Mouse (Mus musculus) embryonic facial prominence, embryonic 13.5 days (tissue): ENCODE data around the gene Rfc4. TPM values are rescaled to one million over a fixed set of nuclear protein-coding genes. Genes with fewer than 3 reads are reported as not detected.
A peak's percentile ranks its signal among the peaks of the same experiment; 100 is the strongest.

Experiments used
- ATAC-seq: fragments of 200-750 bp; cut with Nextera tagmentation; 2 replicates; pipeline ENCODE4 v1.8.0; 2017; ENCODE audit warnings: low read depth; ENCODE audit not compliant: insufficient number of reproducible peaks, insufficient read depth, low FRiP score, low TSS enrichment
- H3K27ac ChIP-seq: fragments of 300-500 bp; sonication (generic); 2 replicates; pipeline ENCODE4 v1.5.1; 2015; ENCODE audit warnings: moderate library complexity, mild to moderate bottlenecking, inconsistent platforms
- H3K27me3 ChIP-seq: fragments of 300-500 bp; sonication (generic); 2 replicates; pipeline ENCODE4 v1.6.1; 2015; ENCODE audit warnings: mild to moderate bottlenecking, inconsistent platforms
- H3K36me3 ChIP-seq: fragments of 300-500 bp; sonication (generic); 2 replicates; pipeline ENCODE4 v1.6.1; 2015; ENCODE audit warnings: mild to moderate bottlenecking, inconsistent platforms
- H3K4me1 ChIP-seq: fragments of 300-500 bp; sonication (generic); 2 replicates; pipeline ENCODE4 v1.6.1; 2015; ENCODE audit warnings: inconsistent platforms
- H3K4me2 ChIP-seq: fragments of 300-500 bp; sonication (generic); 2 replicates; pipeline ENCODE4 v1.6.1; 2015; ENCODE audit warnings: moderate library complexity, mild to moderate bottlenecking, inconsistent platforms
- H3K4me3 ChIP-seq: fragments of 300-500 bp; sonication (generic); 2 replicates; pipeline ENCODE4 v1.5.1; 2015; ENCODE audit warnings: mild to moderate bottlenecking, inconsistent platforms
- H3K9ac ChIP-seq: fragments of 300-500 bp; sonication (generic); 2 replicates; pipeline ENCODE4 v1.6.1; 2015; ENCODE audit warnings: mild to moderate bottlenecking, inconsistent platforms
- H3K9me3 ChIP-seq: fragments of 300-500 bp; sonication (generic); 2 replicates; pipeline ENCODE4 v1.6.1; 2016; ENCODE audit warnings: inconsistent platforms
- WGBS: fragments of 180-500 bp; shearing (Covaris S2); methylation state at CpG from one replicate; pipeline ENCODE4 v1.1.7; 2015; ENCODE audit warnings: mixed read lengths; 5-methylcytosine and 5-hydroxymethylcytosine counted together
- polyA plus RNA-seq: library from polyadenylated mRNA; unstranded; fragments of >200 nt; fragmentation: Nextera tagmentation; extraction: Ambion mirVana; gene quantifications from 2 replicates; pipeline ENCODE4 v1.2.1, GENCODE M21; 2015

The Rfc4 gene
- polyA plus RNA-seq, 1 experiment from 2014 or later: 125 TPM

DNA sequence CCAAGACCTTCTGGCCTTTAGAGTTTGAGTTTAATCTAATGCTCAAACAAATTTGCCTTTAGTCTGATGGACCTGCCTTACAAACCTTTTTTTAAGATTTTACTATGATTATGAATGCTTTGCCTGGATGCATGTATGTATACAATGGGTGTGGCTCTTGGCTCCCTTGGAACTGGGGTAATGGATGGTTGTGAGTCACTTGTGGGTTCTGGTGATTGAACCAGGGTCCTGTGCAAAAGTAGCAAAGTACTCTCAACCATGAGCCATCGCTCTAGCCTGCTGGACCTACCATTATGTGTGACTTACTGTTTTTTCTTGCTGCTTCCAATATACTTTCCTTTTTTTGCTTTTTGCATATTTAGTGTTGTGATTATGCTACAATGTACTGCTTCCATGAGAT lies 4.8 kb upstream of the Rfc4 start:
- 92% methylated on average over 1 of the region's 1 CpGs for WGBS
- H3K9ac ChIP-seq: no peak overlapping the region
- H3K9me3 ChIP-seq: no peaks in the 10 kb centered on the region
- H3K27me3 ChIP-seq: no peaks in the 10 kb centered on the region
- ATAC-seq: no peak
- H3K4me3 ChIP-seq: no peak overlapping the region
- no peak overlapping the region for H3K4me2 ChIP-seq
- peaks cover 7% of the 10 kb centered on the region for H3K4me1 ChIP-seq
- no peaks in the 10 kb centered on the region for H3K36me3 ChIP-seq
- H3K27ac ChIP-seq: no peak overlapping the region

DNA sequence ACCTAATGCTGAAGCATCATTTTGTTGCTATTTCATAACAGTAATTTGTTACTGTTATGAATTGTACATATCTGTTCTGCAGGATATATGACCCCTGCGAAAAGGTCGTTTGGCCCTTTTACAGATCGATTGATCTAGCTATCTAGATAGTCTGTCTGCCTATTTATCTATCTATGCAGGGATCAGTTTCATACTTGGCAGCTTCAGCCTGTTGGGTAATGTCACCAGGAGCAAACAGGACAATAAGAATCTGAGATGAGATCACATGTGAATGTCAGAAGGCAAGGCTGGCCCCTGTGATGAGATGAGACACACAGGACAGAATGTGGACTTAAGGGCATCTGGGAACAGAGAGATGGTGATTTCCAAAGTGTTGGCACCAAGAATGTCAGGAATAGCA lies 2.8 kb upstream of the Rfc4 start:
- H3K4me1 ChIP-seq: peaks cover 14% of the 10 kb centered on the region
- no peaks in the 10 kb centered on the region for H3K9me3 ChIP-seq
- no peak overlapping the region for H3K4me3 ChIP-seq
- ATAC-seq: no peak
- no peak overlapping the region for H3K4me2 ChIP-seq
- no peaks in the 10 kb centered on the region for H3K27me3 ChIP-seq
- H3K36me3 ChIP-seq: no peaks in the 10 kb centered on the region
- H3K9ac ChIP-seq: no peak overlapping the region; the same call in 1 of the 2 replicates
- no peak overlapping the region for H3K27ac ChIP-seq
- WGBS: 89% methylated on average over 3 of the region's 3 CpGs

DNA sequence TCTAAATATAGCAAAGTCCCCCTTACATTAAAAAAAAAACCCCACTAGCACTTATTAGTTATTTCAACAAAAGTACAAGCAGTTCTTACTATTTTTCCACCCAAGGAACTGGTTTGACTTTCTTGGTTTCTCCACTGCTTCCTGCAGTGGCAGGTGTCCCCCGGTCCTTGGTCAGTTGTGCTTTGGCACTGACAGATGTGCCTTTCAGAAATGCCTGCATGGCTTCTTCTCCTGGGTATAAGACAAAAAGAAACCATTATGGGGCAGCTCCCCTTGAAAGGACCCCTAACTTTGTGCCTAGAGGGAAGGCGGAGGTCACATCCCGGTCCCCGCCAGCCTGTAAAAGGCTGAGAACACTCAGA lies 245 bp downstream of the Rfc4 start:
- H3K27me3 ChIP-seq: no peaks in the 10 kb centered on the region
- H3K36me3 ChIP-seq: peaks cover 15% of the 10 kb centered on the region
- WGBS: 0% methylated on average over 4 of the region's 4 CpGs
- H3K27ac ChIP-seq: peak overlapping the region; percentile 97
- peaks cover 14% of the 10 kb centered on the region for H3K4me1 ChIP-seq
- peak overlapping the region; percentile 63 for H3K4me3 ChIP-seq
- H3K9me3 ChIP-seq: no peaks in the 10 kb centered on the region
- ATAC-seq: peak; percentile 29; the same call in 1 of the 2 replicates
- H3K9ac ChIP-seq: peak overlapping the region; percentile 97
- peak overlapping the region; percentile 83 for H3K4me2 ChIP-seq

DNA sequence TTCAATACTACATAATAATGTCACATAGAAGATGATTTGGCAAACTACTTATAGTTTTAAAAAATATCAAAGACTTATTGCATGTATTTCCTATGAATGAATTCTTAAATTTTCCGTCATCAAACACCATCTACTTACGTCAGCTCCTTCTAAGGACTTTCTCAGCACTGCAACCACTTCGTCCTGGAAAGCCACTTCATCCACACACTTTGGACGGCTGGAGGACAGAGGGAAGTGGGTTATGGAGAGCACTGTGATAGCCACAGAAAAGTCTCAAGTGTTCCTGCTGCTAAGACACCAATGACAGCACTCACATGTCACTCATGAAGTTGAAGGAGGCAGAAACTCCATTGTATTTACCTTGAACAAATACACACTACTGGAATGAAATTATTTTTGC lies 3.1 kb downstream of the Rfc4 start:
- no peak overlapping the region for H3K4me2 ChIP-seq
- ATAC-seq: no peak
- no peak overlapping the region for H3K4me3 ChIP-seq
- no peaks in the 10 kb centered on the region for H3K9me3 ChIP-seq
- no peak overlapping the region for H3K9ac ChIP-seq
- peaks cover 35% of the 10 kb centered on the region for H3K36me3 ChIP-seq
- H3K4me1 ChIP-seq: peaks cover 14% of the 10 kb centered on the region
- H3K27ac ChIP-seq: no peak overlapping the region
- H3K27me3 ChIP-seq: no peaks in the 10 kb centered on the region
- 93% methylated on average over 4 of the region's 4 CpGs for WGBS

DNA sequence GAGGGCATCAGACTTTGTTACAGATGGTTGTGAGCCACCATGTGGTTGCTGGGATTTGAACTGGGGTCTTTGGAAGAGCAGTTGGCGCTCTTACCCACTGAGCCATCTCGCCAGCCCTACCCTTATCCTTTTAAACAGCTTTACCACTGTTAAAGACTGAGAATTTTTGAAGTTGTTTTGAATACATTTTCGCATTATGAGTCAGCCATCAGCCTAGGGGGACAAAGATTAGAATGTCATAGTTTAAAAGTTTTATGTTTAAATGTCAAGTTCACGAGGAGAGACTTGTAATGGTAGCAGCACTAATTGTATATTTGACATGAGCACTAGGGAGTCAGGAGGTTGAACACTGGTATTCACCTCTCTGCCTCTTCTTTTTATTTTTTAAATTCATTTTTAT lies 4.4 kb downstream of the Rfc4 start:
- no peak overlapping the region for H3K27ac ChIP-seq
- H3K4me2 ChIP-seq: no peak overlapping the region
- H3K4me3 ChIP-seq: no peak overlapping the region
- no peak overlapping the region for H3K9ac ChIP-seq
- H3K9me3 ChIP-seq: no peaks in the 10 kb centered on the region
- H3K36me3 ChIP-seq: peaks cover 41% of the 10 kb centered on the region
- peaks cover 6% of the 10 kb centered on the region for H3K4me1 ChIP-seq
- WGBS: 92% methylated on average over 4 of the region's 4 CpGs
- no peak for ATAC-seq
- H3K27me3 ChIP-seq: no peaks in the 10 kb centered on the region

DNA sequence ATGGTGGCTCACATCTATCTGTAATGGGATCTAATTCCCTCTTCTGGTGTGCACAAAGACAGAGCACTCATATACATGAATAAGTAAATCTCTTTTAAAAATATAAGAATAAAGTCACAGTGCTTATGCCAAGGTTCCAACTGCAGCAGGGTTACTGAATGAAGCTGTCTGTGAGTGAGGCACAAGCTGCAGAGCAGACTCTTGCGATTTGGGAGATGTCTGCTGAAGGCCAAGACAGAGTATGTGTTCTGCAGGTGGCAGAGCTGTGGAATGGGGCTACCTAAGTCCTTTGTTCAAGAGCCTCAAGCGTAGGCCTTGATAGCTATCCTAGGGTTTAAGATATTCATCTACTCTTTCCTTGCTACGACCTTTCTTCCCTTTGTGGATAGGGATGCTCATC lies 5.1 kb downstream of the Rfc4 start:
- H3K9ac ChIP-seq: no peak overlapping the region
- peaks cover 47% of the 10 kb centered on the region for H3K36me3 ChIP-seq
- 94% methylated on average over 3 of the region's 3 CpGs for WGBS
- peaks cover 6% of the 10 kb centered on the region for H3K4me1 ChIP-seq
- no peaks in the 10 kb centered on the region for H3K9me3 ChIP-seq
- H3K4me3 ChIP-seq: no peak overlapping the region
- H3K27me3 ChIP-seq: no peaks in the 10 kb centered on the region
- H3K4me2 ChIP-seq: no peak overlapping the region
- H3K27ac ChIP-seq: no peak overlapping the region
- ATAC-seq: no peak

DNA sequence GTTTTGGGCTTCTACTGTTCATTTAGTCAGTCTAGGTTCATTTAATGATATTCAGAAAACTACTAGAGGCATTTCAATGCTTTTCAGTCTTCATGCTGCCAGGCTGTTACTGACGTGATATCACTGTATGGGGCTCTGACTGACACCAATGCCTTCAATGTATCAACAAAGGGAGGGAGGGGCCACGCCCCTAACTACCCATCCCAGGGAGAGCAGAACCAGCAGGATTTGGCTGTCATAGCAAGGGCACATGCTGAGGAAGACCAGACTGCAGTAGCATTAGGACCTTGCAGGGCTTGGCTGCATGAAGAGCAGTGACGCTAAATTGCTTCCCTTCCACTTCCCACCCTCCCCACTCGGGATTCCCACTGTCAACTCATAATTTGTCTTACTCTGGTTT lies 10.4 kb downstream of the Rfc4 start:
- Histone ChIP-seq H3K9ac (no peak overlapping the region), H3K4me3 (no peak overlapping the region), H3K27me3 (no peaks in the 10 kb centered on the region), H3K9me3 (no peaks in the 10 kb centered on the region), H3K4me2 (no peak overlapping the region), H3K27ac (no peak overlapping the region), H3K4me1 (no peaks in the 10 kb centered on the region), H3K36me3 (peaks cover 64% of the 10 kb centered on the region)
- WGBS: 54% methylated on average over 4 of the region's 4 CpGs
- no peak for ATAC-seq

DNA sequence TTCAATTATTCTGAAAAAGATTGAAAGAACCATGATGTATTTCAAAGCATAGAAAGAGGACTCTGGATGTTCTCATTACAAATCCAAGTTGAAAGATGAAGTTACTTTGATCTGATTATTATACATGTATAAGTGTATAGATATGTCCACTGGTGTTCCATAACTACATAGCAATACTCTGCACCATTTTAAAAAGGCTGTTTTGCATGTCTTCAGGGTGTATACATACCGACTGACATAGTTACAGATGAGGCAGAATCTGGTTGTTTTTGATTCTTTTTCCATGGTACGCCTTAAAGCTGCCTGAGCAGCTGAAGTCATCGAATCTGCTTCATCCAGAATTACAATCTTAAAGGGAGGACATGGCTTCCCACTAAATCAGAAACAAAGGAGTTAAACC lies 12.1 kb downstream of the Rfc4 start:
- Histone ChIP-seq H3K4me1 (peaks cover 10% of the 10 kb centered on the region), H3K4me2 (no peak overlapping the region), H3K27ac (no peak overlapping the region), H3K9me3 (no peaks in the 10 kb centered on the region), H3K27me3 (no peaks in the 10 kb centered on the region), H3K36me3 (peaks cover 67% of the 10 kb centered on the region), H3K4me3 (no peak overlapping the region), H3K9ac (no peak overlapping the region)
- 83% methylated on average over 3 of the region's 3 CpGs for WGBS
- ATAC-seq: no peak

DNA sequence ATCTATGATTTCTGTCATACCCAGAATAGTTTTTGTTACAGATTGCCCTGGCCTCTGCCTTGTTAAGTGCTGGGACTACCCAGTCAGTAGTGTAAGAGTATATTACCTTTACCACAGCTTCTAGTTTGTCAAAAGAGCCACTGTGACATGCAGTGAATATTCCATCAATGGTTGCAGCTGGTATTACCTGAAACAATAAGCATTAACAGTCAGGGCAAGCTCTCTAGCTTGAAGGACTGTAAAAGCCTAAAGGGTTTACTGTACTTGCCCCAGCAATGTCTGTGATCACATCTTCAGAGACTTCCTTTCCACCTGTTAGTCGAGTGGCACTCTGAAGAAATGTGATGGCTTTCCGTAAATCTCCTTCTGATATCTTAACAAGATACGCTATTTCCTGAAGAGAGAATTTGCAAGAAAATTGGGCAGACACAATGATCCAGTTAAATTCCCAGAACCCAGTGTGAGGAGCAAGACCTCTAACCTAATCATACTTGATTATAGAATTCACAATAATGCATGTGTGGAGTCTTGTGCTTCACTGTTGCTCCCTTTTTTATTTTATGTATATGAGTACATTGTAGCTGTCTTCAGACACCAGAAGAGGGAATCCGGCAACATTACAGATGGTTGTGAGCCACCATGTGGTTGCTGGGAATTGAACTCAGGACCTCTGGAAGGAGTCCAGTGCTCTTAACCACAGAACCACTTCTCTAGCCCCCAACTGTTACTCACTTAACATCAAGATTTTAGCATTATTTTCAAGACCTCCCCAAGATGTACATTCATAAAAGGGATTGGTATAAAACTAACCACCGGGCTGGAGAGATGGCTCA lies 13.0 kb downstream of the Rfc4 start:
- no peaks in the 10 kb centered on the region for H3K27me3 ChIP-seq
- H3K4me2 ChIP-seq: no peak overlapping the region
- H3K9ac ChIP-seq: no peak overlapping the region
- ATAC-seq: no peak
- H3K4me1 ChIP-seq: peaks cover 18% of the 10 kb centered on the region
- H3K27ac ChIP-seq: 0 out of 2 replicates have a peak overlapping the region, but pooled peaks have one; percentile 16
- no peak overlapping the region for H3K4me3 ChIP-seq
- H3K36me3 ChIP-seq: peaks cover 70% of the 10 kb centered on the region
- no peaks in the 10 kb centered on the region for H3K9me3 ChIP-seq
- 63% methylated on average over 5 of the region's 5 CpGs for WGBS

DNA sequence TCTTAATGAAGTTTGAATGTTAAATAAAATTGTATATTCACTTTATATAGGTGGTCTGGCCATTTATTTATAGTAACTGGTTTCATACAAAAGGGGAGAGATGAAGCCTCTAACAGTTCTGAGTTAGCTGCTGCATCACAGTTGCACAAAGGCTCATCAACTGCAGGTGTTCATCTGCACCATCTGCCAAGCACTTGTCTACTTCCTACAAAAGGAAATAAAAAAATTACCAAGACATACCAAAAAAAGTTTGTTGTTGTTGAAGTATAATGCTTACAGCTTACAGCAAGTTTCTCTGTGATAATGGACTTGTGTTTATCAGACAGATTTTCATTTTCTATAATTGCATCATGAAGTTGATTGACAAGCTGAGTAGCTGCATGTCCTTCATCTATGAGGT lies 13.6 kb downstream of the Rfc4 start:
- Histone ChIP-seq H3K4me3 (no peak overlapping the region), H3K27ac (no peak overlapping the region), H3K4me2 (no peak overlapping the region), H3K9ac (no peak overlapping the region), H3K9me3 (no peaks in the 10 kb centered on the region), H3K36me3 (peaks cover 70% of the 10 kb centered on the region), H3K27me3 (no peaks in the 10 kb centered on the region), H3K4me1 (peaks cover 25% of the 10 kb centered on the region)
- ATAC-seq: no peak

DNA sequence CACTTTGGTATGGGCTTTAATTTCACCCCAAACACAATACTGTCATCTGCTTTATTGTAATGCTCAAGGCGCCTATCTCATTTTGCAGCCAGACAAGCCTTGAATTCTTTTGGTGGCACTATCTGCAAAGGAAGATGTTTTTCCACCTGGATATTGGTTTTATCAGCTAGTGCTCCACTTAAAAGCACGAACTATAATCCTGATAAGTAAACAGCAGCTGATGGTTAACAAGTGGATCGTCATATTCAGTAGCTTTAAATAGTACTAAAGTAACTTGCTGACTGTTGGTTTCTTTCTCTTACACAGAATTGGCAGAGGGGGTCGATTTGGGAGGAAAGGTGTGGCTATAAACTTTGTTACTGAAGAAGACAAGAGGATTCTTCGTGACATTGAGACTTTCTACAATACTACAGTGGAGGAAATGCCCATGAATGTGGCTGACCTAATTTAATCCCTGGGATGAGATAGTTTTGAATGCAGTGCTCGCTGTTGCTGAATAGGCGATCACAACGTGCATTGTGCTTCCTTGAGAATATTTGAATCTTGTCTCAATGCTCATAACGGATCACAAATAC lies 14.6 kb downstream of the Rfc4 start:
- 56% methylated on average over 9 of the region's 9 CpGs for WGBS
- no peaks in the 10 kb centered on the region for H3K27me3 ChIP-seq
- H3K4me2 ChIP-seq: no peak overlapping the region
- H3K4me1 ChIP-seq: peaks cover 25% of the 10 kb centered on the region
- H3K9me3 ChIP-seq: no peaks in the 10 kb centered on the region
- H3K36me3 ChIP-seq: peaks cover 71% of the 10 kb centered on the region
- ATAC-seq: no peak
- H3K9ac ChIP-seq: no peak overlapping the region
- H3K27ac ChIP-seq: no peak overlapping the region
- no peak overlapping the region for H3K4me3 ChIP-seq

DNA sequence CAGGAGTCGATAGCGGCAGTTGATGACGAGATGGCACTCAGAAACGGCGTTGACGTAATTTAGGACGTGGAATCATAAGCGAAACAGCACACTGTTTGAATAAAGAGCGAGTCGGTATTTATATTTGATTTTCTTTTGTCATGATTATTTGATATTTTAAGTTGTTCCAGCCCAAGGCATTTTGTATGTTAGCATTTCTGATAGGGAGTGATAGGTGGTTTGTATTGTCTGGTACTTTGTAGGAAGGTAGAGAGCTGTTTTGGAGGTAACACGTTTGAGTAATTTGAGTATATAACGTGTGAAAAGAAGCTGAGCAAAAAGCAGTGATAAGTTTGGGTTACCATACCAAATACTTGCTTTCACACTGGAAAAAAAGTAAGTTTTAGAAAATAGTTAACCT lies 15.2 kb downstream of the Rfc4 start:
- WGBS: 80% methylated on average over 12 of the region's 12 CpGs
- Histone ChIP-seq H3K27ac (no peak overlapping the region), H3K36me3 (peaks cover 66% of the 10 kb centered on the region), H3K9ac (no peak overlapping the region), H3K4me2 (peak overlapping the region; percentile 18; the same call in 1 of the 2 replicates), H3K27me3 (no peaks in the 10 kb centered on the region), H3K4me1 (peaks cover 25% of the 10 kb centered on the region), H3K4me3 (no peak overlapping the region), H3K9me3 (no peaks in the 10 kb centered on the region)
- no peak for ATAC-seq
